Mouse (Mus musculus) bone marrow macrophage, adult 2 months (primary cell): ENCODE measurements around the gene Slc35e4. TPM values are rescaled to one million over a fixed set of nuclear protein-coding genes. Genes with fewer than 3 reads are reported as not detected.
A peak's percentile ranks its signal among the peaks of the same experiment; 100 is the strongest.
"Not testable (repeated sequence)": the region's sequence is repeated elsewhere in the genome, so short reads cannot be mapped to it uniquely, and the experiment has no call there.

Source experiments
- H3K27ac ChIP-seq: 2 replicates; pipeline ENCODE4 v1.5.1; 2012; ENCODE audit warnings: low read depth, low read length; ENCODE audit not compliant: insufficient read depth
- H3K4me1 ChIP-seq: 2 replicates; pipeline ENCODE4 v1.6.1; 2012; ENCODE audit warnings: low read length; ENCODE audit not compliant: control insufficient read depth, insufficient read depth
- H3K4me3 ChIP-seq: 2 replicates; pipeline ENCODE4 v1.5.1; 2012; ENCODE audit warnings: mild to moderate bottlenecking, low read length, moderate library complexity; ENCODE audit not compliant: insufficient read depth
- CTCF ChIP-seq: IDR thresholded peaks from 2 replicates; pipeline ENCODE4 v1.5.1; 2012; ENCODE audit warnings: low read depth, mild to moderate bottlenecking, low read length, moderate library complexity
- POLR2A ChIP-seq: IDR thresholded peaks from 2 replicates; pipeline ENCODE4 v1.6.1; 2012; ENCODE audit warnings: mild to moderate bottlenecking, low read depth, low read length, borderline replicate concordance
- polyA plus RNA-seq: library from polyadenylated mRNA; stranded (reverse); fragments of >200 nt; gene quantifications from 2 replicates; pipeline ENCODE4 v1.2.4, GENCODE M21; 2012; ENCODE audit not compliant: missing spikeins, insufficient read depth, insufficient read length

Slc35e4 gene
- polyA plus RNA-seq = 9.6 and 9.7 TPM in 2 replicates

DNA sequence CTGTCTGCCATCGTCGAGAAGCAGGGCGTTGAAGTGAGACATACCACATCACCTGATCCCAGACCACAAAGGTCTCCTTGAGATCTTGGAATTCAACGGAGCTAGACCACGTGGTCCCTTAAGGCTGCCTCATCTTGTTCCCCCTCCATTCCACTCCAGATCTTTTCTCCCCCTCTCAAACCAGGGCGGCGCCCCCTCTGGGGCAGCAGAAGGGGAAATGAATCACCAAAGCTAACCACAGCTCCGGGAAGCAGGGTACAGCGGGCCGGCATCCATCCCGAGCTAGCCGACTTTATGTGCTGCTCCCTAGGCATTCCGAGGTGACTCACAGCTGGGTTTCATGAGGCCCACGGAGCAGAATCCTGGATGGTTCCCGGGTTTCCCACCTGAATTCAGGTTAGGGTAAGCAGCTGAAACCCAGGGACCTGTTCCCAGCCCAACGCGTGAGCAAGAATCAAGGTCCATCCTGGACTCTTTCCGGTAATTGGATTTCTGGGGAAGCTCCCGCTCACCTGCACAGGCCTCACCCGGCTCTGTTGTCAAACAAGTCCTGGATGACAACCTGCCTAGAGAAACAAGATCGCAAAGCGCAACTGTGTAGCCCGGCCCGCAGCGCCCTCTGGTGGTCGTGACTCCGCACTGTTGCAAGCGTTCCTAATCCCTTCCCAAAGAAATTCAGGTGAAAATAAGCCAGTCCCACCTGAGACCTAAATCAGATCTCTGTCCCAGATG is at the start of gene Slc35e4:
Slc35e4 (minus strand) TSS at position 556 of the 732 bp plus-strand sequence.
- peak; percentile 95 for TF ChIP-seq CTCF
- no peak for TF ChIP-seq POLR2A
- peak within 1 kb of the TSS; percentile 88 for H3K27ac ChIP-seq
- peak within 1 kb of the TSS; percentile 76 for H3K4me3 ChIP-seq
- H3K4me1 ChIP-seq = peaks cover 26% of the 10 kb centered on the region

DNA sequence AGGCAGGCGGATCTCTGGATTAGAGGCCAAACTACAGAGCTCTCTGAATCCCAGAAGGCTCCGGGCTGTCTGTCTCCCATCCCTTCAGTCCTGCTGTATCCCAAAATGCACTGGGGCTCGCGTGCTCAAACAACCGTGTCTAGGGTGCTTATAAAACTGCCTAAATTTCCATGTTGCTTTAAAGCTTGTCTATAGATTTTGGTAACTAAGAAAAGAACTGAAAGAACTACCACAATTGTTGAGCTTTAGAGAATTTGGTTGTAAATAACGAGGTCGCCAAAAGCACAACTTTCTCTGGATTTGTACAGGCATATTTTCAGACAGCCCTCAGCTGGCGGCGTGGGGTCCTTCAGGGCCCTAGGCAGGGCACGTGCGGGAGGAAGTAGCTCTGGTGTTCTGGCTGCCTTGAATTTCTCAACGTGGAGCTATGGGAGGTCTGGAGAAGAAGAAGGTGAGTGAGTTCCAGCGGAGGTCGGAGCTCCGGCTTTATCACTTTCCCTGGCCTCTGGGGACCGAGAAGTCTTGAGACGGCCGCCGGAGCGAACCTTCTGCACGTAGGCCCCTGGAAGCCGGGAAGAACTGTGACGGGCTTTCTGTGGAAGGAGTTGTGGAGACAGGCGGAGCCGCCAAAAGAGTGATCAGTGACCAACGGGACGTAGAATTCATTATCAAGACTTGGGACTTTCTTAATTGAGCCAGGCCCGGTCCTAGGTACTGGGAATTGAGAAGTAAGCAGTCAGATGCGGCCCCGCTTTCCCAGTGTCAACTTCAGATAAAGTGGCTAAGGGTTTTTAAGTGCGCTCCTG is 49.3 kb upstream of the Slc35e4 start, which contains the start of gene Pes1:
Pes1 (plus strand) TSS at position 366 of the 806 bp plus-strand sequence.
- Histone ChIP-seq H3K4me3 (peak within 1 kb of the TSS; percentile 89), H3K4me1 (peaks cover 14% of the 10 kb centered on the region), H3K27ac (peak within 1 kb of the TSS; percentile 81)
- TF ChIP-seq POLR2A (peak; percentile 46; the same call in 1 of the 2 replicates), CTCF (no peak)

DNA sequence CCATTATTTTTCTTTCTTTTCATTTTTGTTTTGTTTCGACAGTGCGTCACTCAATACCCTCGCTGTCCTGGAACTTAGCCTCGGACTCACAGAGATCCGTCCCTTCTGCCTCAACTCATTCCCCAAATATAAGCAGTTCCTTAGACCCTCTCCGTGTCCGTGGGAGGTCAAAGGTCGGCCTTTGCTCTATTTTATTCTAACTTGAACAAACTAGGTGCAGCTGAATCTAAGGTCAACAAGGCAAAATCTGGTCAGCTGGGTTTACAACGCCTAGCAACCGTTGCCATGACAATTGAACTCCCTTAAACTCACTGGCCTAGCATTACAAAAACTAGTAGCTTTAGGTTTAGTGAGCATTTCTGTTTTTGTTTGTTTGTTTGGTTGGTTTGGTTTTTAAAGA is 48.7 kb upstream of the Slc35e4 start:
- H3K4me1 ChIP-seq = peaks cover 14% of the 10 kb centered on the region
- peak overlapping the region; percentile 89 for H3K4me3 ChIP-seq
- TF ChIP-seq POLR2A = no peak
- no peak for TF ChIP-seq CTCF
- H3K27ac ChIP-seq = peak overlapping the region; percentile 81

DNA sequence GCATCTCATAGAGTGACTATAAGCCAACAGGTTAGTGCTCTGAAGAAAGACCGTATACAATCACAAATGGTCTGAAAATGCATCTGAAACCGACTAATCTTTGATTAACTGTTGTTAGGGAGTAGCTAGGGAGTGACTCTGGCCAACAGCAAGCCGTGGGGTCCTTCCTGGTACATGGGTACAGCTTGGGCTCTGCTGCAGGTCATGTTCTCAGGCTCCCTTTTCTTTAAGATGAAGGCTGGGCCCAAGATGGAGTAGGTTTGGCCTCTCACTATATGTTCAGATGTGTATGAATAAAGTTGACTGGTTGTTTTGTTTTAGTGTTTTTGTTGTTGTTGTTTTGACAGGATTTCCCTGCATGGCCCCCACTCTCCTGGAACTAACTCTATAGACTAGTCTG is 47.3 kb upstream of the Slc35e4 start:
- H3K27ac ChIP-seq = no peak overlapping the region
- H3K4me3 ChIP-seq = no peak overlapping the region
- peaks cover 14% of the 10 kb centered on the region for H3K4me1 ChIP-seq
- TF ChIP-seq CTCF = no peak
- no peak for TF ChIP-seq POLR2A

DNA sequence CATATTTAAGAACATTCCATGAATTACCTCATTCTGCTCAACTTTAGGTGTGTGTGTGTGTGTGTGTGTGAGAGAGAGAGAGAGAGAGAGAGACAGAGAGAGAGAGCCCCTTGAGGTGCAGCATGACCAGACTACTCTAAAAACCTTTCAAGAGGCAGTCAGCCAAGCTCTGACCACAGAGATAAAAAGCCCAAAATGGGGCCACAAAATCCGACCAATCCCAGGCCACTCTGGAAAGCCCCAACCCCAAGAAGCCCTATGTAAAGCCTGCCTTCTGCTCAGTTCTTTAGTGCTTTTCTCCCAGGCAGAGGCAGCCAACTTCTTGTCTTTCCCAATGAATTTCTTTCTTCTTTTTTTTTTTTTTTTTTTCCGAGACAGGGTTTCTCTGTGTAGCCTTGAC is 46.4 kb upstream of the Slc35e4 start:
- TF ChIP-seq CTCF (no peak), POLR2A (no peak)
- Histone ChIP-seq H3K4me1 (peaks cover 6% of the 10 kb centered on the region), H3K27ac (no peak overlapping the region), H3K4me3 (no peak overlapping the region)

DNA sequence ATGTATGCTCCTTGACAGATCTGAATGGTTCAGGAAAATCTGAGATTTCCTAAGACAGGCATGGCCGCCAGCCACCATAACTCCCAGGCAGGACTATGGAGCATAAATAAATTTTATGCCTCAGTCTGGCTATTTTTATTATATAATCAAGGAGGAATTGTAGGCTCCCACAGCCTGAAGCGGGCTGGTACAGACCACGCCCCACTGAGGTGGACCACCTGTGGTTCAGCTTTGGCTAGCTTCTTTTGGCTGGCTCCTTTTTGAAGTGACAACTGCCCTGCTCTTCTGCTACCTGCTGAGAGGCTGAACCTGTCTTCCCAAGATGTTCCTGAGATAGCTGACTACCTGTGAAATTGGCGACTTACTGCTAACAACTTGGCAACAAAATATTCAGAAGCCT is 40.9 kb upstream of the Slc35e4 start:
- H3K4me3 ChIP-seq, H3K4me1 ChIP-seq, H3K27ac ChIP-seq: not testable (repeated sequence)

DNA sequence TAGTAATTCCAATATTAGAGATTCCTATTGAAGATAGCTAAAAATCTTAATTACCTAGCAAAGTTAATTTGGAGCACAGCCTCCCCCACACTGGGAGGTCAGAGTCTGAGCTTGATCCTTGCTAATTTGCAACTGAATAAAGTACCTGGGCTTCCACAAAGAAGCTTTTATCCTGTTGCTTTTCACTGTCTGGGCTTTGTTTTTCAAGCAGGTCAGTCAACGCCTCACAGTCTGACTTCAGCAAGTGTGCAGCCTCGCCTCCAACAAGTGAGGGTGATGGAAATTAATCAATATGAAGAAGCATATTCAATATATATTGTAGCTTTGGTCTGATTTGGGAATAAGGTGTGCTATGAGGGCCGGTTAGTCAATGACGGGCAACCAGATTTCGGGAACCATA is 40.4 kb upstream of the Slc35e4 start:
- H3K27ac ChIP-seq, H3K4me1 ChIP-seq, H3K4me3 ChIP-seq: not testable (repeated sequence)

DNA sequence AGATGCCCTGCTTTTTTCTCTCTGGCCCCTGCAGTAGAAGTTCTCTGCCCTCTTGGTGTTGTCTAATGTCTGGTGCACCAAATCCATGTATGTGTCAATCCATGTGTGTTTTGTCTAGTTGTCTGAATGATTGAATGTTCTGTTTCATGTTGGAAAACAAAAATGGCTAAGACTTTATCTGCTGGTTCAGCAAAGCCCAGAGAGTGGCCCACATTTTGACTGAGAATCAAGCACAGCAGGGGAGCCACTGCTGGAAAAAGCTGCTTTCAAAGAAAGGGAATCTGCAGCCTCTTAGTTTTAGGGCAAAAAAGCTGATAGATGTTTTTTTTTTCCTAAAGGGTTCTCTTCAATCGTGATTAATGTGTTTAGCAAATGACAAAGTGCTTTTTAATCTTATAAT is 31.9 kb upstream of the Slc35e4 start:
- no peaks in the 10 kb centered on the region for H3K4me1 ChIP-seq
- H3K4me3 ChIP-seq = no peak overlapping the region
- TF ChIP-seq POLR2A (no peak), CTCF (no peak)
- H3K27ac ChIP-seq = no peak overlapping the region

DNA sequence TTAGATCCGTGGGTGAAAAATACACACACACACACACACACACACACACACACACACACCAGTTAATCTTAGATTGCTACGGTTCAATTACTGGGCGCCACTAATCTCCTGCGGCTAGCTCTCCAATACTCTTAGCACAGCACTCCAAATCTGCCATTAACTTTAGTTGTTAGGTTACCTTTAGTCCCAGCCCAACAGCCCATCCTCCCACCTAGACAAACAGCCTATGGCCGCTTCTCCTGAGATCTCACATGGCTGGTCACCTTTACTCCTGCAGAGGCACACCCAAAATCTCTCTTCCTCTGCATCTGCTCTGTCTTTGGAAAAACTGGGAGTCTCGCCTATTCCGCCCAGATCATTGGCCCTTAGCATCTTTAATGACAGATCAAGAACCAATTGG is 26.9 kb upstream of the Slc35e4 start:
- no peak overlapping the region for H3K4me3 ChIP-seq
- H3K27ac ChIP-seq = no peak overlapping the region
- TF ChIP-seq CTCF = no peak
- TF ChIP-seq POLR2A = no peak
- H3K4me1 ChIP-seq = no peaks in the 10 kb centered on the region

DNA sequence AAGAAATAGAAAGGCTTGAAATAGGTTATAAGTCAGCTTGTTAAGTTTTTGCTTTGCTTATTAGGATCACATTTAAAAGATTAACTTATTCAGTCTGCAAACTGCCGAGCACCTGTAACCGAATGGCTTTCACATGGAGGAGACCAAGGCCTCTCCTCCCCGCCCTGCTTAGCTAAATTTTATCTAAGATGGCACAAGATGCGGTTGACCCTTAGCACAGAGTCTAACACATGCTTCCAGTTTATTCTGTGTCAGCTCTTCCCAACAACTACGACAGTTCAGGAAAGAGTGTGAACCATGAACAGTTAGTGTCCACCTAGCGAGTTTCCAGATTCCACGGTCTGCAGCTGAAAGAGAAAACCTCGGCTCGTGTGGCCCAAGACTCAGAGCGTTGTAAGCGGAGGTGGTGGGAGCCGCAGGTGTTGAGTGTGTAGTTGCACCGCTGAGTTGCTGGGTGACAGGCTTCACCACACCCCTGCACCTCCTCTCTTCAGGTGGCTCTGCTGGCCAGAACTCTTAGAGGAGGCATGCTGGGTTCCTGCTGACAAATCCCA is 22.9 kb upstream of the Slc35e4 start:
- H3K4me3 ChIP-seq = no peak overlapping the region
- H3K4me1 ChIP-seq = 0 out of 2 replicates have a peak, but pooled peaks cover 2% of the 10 kb centered on the region
- H3K27ac ChIP-seq = no peak overlapping the region
- TF ChIP-seq CTCF = no peak
- no peak for TF ChIP-seq POLR2A
